Mouse (Mus musculus) embryonic fibroblast, embryonic 13.5 days (primary cell): ENCODE results near the gene Smg9.

ENCODE experiments used
- CTCF ChIP-seq: IDR thresholded peaks from 2 replicates; pipeline ENCODE4 v1.5.1; 2011; ENCODE audit warnings: mild to moderate bottlenecking, control low read depth, low read length, moderate library complexity, borderline replicate concordance; ENCODE audit not compliant: insufficient read depth
- POLR2A ChIP-seq: IDR thresholded peaks from 2 replicates; pipeline ENCODE4 v1.6.1; 2011; ENCODE audit warnings: low read depth, mild to moderate bottlenecking, control low read depth, low read length, moderate library complexity

GRCm38 (mm10) chr7:24398364-24398913 lies 980 bp upstream of the Smg9 start:
- no peak for TF ChIP-seq POLR2A
- TF ChIP-seq CTCF: no peak
